Mouse (Mus musculus) thymus, postnatal 36 days (tissue): ENCODE data around the gene Slc17a5.

ENCODE experiments used
- DNase-seq, 2 experiments: peaks; one replicate each; pipeline ENCODE4 v3.0.0; 2022; ENCODE audit warnings: mixed read lengths in 2 of 2

Gene Slc17a5

DNA sequence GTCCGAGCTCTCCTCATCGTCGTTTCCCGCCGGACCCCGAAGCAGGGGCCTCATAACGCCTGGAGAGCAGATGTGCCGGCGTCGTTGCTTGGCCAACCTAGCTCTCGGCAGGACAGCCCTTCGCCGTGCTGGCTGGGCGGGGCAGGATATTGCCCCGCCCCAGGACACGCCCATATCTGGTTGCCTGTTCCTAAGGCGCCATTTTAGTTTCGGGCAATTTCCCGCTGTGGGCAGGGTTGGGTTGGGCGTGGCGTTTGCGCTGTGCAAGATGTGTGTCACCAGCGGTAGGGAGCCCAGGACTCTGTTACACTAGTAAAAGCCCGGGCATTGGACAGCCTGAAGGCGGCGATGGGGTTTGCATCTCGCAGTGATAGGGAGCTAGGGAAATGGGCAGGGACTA is at the start of gene Slc17a5:
Gene Slc17a5 (minus strand): TSS at position 128 of the 400 bp plus-strand sequence.
- DNase-seq = peak; percentile 94 to 95

DNA sequence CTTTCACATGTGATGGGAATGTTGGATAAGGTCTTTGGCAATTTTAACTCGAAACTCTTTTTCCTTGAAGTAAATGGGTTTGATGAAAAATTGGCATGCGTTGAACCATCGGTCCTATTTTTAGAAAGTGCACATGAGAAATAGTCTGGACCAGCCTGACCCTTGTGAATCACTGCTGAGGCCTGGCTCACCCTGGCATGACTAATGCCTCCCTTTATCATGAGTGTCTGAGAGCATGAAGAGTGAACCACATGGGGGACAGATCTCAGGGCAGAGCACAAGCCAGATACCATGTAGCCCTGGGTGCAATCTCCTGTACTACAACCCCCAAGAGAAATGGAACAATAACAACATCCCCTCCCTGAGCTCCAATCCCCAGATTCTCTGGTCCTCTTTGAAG is 46.1 kb upstream of the Slc17a5 start:
- DNase-seq = no peak

DNA sequence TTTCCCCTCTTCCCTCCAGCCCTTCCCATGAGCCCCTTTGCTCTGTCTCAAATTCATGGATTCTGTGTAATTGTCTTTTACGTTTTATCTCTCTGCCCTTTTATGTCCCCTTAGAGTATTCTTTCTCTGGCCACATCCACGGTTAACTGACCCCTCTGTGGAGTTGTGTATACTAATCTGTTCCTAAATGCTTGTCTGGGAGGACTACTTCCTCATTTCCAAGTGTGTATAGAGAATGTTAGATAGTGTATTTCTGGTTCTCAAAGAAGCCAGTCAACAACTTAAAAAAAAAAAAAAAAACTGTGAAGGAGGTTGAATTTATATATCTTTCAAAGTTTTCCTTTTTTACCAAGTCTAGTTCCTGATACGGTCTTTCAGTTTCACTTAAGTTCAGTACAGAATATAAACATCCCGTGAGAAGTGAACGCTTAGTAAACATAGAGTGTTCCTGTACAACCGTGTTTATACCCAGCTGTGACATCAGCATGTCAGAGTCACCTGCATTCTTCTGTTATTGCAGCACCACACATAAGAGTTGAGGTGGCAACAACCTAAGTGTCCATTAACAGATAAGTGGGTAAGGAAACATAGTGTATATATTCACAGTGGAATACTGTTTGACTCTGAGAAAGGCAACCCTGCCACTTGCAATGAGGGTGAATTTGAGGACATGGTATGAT is 44.1 kb upstream of the Slc17a5 start:
- DNase-seq = no peak

DNA sequence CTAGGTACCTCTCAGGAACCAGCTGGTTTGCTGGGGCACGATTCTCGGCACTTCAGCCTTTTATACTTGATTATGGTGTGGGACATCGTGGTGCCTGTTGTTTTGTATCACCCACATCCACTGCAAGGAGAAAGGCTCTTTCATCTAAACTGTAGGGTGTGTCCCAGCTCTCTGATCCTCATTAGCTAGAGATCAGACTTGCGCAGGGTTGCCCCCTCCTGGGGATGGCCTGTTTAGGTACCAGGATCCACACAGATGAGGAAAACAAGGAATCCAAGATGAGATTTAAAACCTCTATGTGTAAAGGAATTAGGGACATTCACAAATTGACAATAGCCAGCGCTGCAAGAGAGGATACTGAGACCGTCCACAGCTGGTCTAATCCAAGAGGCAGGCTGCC is 42.1 kb upstream of the Slc17a5 start:
- DNase-seq = no peak

- DNase-seq = no peak
Measured at GRCm38 (mm10) chr9:78623301-78623747, 35.5 kb upstream of the Slc17a5 start.

GRCm38 (mm10) chr9:78619285-78619684 is 31.4 kb upstream of the Slc17a5 start:
- no peak for DNase-seq

GRCm38 (mm10) chr9:78615401-78616021 is 27.7 kb upstream of the Slc17a5 start, which contains the start of gene Cd109:
Cd109 (plus strand) TSS chr9:78615546.
- DNase-seq = peak in 1 of 2 experiments; percentile 5

DNA sequence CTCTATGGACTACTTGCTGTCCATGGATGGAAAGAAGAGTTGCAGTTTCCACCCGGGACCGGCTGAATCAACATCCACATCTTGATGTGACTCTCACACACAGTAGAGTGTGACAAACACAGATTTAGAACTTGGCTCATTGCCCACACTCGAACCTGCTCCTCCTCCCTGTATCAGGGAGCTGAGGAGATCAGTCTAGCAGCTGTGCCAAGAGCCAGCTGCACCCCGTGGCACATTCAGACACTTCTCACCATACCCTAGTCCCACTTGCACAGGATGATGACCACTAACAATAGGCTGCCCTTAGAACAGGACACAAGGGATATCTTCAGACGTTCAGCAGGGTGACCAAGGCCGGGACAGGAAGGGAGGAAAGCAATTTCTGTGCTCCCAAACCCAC is 26.4 kb upstream of the Slc17a5 start:
- no peak for DNase-seq

- DNase-seq = no peak
Measured at GRCm38 (mm10) chr9:78601046-78601730, 13.3 kb upstream of the Slc17a5 start.

DNA sequence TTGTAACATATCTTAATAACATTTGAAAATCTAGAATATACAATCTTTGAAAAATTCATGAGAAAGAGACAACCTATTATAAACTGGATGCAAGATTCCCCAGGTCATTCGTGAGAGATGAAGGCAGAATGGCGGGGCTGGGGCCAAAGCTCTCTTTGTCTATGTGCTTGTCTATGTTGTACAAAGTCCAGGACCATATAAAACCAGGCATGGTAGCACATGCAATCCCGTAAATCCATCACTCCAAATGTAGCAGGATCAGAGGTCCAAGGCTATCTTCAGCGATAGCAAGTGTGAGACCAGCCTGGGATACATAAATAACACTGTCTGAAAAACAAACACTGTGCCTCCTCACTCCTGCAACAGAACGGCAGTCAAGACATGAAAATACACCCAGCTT is 12.1 kb upstream of the Slc17a5 start:
- DNase-seq = no peak

DNA sequence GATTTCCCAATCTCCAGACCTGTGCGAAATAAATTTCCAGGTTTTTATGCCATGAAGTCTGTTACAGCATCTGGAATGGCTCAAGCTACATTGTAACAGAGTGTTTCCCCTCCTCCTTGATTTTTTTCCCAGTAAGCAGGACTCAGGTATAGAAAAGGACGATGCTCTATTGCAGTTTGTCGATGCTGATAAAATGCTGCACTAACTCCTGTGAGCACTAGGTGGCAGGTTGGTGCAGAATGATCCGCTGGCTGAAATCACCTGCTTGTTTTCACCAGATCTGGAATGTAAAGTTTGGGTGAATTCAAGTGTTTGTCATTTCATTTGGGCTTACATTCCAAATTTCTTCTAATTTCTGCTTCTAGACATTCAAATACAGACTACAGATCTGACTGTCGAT is 9.0 kb upstream of the Slc17a5 start:
- DNase-seq = peak in 1 of 2 experiments; percentile 27

GRCm38 (mm10) chr9:78595769-78596555 is 8.1 kb upstream of the Slc17a5 start:
- DNase-seq = no peak

- DNase-seq = no peak
Measured at GRCm38 (mm10) chr9:78595257-78595656, 7.4 kb upstream of the Slc17a5 start.

- DNase-seq = no peak
Measured at GRCm38 (mm10) chr9:78590471-78590870, 2.6 kb upstream of the Slc17a5 start.

DNA sequence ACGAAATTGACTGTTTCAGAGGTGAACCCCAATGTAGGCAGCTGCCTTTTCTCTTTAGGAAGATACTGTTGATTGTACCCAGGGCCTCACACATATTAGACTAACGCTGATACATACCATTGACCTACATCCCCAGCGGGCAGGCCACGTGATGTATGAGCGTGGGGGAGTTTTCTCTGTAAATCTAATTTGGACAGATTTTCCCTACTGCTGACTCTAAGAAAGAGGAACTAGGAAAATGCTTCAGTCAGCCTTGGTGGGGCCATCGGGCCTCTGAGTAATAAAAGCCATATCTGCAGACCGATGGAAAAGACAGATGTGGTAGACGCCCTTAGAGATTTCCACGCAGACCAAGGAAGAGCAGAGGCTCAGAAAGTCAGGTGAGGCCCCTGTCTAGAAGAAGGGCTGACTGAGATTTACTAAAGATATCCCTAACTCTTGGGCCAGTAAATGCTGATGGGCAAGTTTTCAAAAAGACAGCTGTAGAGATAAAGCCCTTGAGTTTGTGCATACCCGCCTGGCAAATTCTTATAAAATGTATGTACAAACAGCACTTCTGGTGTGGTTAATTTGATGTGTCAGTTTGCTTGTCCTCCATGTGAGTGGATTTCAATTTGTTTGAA is 681 bp upstream of the Slc17a5 start:
- DNase-seq = peak; percentile 17

DNA sequence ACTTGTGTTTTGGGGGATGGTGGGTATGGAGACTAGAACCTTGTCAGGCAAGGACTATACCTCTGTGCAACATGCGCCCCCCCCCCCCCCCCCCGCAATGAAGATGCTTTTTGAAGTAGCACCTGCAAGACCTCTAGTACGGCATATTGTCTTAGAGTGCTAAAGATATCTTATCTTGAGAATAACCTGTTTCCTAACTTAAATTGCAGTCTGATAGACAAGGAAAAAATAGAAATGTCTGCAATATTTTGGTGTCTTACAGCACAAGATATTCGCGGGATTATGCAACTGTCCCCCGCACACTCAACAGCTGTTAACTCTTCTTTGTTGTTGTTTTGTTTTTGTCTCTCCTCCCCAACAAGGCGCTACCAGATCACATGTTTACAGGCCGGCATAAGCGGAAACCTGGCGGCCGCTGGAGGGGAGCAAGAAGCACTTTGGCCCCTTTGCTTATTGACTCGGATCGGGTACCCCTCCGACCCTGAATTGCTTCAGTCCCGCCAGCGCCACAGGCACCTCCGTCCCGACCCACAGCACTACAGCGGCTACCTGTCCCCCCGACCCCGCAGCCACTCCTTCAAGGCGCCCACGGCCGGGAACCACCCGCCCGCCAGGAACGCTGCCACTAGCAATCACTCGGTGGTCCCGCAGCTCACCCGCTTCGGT is 490 bp downstream of the Slc17a5 start:
- no peak for DNase-seq

DNA sequence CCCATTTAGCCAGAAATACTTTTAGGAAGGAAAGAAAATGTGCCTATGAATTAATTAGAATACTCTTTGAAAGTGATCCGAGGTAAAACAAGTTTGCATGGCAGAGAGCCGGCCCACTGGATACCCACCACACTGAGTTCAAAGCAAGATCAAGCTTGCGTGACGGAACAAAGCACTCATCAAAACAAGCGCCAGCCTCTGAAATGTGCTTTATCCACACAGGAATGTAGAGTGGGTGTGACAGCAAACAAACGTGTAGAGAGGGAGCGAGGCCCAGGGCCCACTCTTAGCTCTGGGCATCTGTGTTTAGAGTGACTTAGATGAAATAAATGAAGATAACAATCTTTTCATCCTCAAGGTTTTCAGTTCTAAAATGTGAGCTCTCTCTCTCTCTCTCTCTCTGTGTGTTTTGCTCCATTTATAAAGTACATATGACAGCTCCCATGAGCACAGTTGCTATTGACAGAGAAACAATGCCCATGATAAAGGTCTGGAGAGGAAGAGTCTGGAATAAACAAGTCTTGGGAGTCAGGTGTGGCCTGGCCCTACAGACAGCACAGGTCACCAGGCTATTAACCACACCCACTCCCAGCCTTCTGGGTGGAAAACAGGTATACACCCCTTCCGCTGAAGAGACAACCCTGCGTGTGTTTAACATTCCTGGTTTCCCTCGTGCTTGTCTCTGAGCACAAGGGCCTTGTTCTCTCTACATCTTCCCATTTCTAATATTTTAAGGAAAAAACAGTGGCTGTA is 8.0 kb downstream of the Slc17a5 start:
- DNase-seq = no peak

DNA sequence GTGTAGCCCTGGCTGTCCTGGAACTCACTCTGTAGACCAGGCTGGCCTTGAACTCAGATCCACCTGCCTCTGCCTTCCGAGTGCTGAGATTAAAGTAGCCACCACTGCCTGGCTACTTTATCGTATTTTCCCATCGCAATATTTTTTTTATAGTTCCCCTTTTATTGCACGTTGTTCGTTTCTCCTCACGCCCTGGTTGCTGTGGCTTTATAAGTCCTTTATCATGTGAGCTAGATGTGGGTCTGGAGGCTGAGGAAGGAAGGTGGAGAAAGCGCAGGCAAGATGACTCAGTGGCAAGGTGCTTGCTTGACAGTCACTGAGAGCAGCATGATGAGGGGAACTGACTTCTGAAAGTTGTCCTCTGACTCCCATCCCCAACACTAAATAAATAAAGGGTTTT is 9.0 kb downstream of the Slc17a5 start:
- no peak for DNase-seq

DNA sequence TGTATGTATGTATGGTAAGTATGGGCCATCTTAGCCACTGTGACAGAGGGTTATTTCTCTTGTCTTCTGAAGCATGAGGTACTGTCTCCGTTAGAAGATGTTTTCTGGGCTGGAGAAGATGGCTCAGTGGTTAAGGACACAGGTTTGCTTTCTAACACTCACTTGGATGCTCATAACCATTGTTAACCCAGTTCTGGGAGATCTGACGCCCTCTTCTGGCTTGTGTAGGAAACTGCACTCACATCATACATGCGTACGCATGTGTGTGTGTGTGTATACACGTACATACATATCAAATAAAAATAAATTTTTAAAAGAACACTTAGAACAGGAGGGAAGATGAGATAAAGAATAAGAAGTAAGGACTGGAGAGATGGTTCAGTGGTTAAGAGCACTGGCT is 11.4 kb downstream of the Slc17a5 start:
- DNase-seq = no peak

DNA sequence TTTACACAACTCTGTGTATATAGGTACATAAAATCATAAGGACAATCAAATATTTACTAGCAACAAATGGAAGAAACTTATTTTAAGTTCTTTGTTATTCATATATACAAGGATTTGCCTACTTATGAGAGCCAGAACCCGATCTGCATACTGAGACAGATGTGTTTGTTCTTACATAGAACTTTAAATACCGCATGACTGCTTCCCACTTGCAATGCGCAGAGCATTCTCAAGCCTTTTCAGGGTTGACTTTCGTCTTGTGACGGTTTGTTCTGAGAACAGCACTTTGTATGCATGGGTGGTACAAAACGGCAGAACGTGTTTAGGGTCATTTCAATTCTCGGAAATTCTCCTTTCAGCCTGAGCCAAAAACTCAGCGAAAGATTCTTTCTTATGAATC is 17.9 kb downstream of the Slc17a5 start:
- no peak for DNase-seq

DNA sequence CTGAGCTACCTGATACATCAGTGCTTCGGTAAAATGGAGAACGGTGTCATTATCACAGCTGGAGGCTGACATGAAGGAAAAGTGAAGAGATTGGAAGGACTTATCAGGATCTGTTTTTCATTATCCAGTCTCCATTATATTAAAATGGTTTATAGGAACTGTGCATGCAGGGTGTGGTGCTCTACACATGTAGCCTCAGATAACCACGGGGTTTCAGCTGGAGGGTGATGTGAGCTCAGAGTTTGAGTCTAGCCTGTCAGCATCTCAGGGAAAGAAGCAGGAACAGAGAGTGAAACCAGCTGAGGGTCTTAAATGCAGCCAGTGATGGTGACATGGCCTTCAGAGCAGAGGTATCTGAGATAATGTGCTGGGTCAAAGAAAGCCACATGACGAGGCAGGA is 28.4 kb downstream of the Slc17a5 start:
- DNase-seq = no peak
